Mouse (Mus musculus) urinary bladder, postnatal 10 days (tissue): Measurements from ENCODE around the gene Sidt2.

Experiments used
- DNase-seq: peaks from one replicate; pipeline ENCODE4 v3.0.0; 2022; ENCODE audit warnings: low spot score

Sidt2 gene

DNA sequence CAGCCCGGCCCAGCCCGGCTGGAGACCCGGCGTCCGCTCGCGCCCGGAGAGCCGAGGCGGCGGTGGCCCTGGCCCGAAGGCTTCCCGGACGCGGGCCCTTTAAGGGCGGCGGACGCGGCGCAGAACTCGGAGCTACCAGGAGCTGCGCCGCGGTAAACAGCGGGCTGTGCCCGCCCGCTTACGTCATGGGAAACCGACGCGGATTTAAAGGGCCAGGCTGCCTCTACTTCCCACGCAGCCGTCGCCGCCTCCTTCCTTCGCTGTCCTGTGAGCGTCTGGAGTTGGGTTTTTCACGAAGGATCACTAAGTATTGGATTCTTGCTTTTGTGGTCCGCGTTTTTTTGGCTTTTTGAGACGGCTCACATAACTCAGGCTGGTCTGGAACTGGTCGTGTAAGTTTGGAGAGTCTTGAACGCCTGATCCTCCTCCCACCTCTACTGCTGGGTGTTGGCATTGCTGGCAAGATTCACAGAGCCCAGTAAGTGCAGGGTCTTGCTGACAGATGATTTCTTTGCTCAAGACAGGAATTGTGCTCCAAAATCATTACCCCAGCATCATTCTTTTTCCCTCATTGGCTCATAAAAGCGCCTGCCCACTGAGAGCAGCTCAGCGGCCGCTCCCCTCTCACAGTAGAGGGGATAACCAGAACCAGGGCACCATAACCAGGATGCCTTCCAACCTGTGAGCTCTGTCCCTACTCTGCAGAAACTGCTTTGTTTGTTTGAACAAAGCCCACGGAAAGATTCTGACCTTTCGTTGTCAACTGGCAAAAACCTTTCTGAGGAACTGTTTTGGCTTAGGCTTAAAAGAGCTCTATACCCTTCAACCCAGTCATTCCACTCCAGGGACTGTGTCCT is at the start of gene Sidt2:
Sidt2 (minus strand) TSS at position 152 of the 857 bp plus-strand sequence.
- DNase-seq: peak; percentile 61

DNA sequence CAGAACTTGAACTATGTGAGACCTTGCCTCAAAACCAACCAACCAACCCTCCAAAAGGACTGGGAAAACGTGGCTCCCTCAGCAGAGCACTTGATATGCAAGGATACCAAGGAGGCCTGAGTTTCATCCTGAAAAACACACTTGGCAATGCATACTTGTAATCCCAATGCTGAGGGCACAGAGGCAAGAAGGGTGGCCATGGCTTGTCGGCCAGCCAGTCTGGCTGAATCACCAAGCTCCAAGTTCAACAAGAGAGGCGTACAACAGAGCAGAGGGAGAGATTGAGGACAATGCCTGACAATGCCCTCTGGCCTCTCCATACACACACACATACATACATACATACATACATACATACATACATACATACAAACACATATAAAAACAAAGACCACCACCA is 49.5 kb upstream of the Sidt2 start:
- no peak for DNase-seq

DNA sequence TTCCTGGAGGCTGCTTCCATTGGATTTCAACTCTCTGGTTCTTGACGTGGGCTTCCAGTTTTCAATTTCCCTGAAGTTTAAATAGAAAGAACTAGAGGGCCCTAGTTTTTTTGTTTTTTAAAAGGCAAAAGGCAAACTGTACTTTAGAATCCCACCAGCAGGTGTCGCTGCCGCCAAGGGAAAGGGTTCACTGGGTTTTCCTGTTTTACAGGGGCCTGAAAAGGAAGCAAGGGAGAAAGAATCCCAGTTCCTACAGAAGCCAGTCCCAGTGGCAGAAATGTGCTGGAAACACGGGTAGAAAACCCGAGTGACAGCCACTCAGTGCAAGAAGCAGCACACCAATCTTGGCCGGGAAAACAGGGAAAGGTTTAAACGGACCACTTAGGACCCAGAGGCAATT is 48.7 kb upstream of the Sidt2 start:
- peak; percentile 64 for DNase-seq

DNA sequence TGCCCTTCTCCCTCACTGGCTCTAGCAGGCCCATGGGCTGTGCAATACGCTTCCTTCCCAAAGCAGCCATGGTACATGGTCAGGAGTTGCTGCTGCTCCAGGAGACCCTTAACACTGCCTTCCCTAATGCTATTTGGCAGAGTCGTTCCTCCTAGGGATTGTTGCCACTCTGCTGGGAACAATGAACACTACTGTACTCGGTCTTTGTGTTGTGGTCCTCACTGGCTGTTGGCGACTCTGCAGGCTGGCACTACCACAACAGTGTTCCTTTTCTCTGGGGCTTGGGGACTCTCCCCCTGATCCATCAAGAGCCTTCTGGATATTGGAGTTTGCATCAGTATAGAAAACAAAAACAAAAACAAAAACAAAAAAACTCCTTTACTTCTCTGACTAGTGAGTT is 44.0 kb upstream of the Sidt2 start:
- no peak for DNase-seq

DNA sequence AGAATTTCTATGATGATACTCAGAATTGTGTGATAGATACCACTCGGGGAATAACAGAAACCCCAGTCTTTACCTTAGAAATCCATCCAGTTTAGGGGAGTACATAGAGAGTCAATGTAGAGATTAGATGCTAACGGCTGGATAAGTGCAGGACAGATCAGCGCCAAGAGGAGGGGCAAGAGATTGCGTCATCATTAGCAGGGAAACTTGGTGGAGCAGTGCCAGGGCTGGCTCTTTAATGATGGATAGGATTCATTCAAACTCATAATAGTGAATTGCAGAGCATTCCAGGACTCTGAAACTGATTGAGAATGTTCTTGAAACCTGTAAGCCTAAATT is 30.1 kb upstream of the Sidt2 start:
- no peak for DNase-seq

DNA sequence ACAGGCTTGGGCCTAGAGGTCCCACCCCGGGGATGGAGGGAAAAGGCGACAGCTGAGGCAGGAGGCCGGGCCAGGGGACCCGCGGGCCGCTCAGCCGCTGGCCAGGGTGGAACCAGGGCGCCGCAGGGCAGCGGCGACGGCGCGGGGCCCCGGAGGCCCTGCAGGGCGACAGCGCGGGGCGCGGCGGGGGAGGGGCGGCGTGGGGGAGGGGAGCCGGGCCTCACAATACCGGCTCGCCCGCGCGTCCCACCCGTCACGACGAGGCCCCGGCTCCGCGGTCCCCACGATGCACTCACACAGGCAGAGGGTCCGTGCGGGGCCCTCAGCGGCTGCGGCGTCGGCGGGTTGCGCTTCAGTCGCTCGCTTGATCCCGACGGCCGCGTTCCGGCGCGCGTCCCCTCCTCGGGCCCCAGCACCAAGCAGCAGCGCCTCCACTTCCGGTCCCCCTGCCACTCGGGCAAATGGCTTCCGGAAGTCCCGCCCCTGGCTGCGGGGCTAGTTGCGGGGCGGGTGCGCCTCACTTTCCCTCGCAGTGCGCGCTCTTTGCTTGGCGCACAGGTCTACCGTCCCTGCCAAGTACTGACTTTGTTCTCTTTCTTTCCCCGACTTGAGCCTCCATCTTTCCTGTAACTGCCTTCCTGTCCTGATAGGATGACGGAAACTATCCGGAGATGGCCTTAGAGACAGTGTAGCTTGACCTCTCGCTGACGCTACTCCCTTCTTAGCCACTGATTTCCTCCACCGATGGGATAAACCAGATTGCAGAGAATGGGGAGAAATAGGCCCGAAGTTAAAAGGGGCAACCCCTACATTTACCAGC is 29.6 kb upstream of the Sidt2 start:
- DNase-seq: peak; percentile 48

DNA sequence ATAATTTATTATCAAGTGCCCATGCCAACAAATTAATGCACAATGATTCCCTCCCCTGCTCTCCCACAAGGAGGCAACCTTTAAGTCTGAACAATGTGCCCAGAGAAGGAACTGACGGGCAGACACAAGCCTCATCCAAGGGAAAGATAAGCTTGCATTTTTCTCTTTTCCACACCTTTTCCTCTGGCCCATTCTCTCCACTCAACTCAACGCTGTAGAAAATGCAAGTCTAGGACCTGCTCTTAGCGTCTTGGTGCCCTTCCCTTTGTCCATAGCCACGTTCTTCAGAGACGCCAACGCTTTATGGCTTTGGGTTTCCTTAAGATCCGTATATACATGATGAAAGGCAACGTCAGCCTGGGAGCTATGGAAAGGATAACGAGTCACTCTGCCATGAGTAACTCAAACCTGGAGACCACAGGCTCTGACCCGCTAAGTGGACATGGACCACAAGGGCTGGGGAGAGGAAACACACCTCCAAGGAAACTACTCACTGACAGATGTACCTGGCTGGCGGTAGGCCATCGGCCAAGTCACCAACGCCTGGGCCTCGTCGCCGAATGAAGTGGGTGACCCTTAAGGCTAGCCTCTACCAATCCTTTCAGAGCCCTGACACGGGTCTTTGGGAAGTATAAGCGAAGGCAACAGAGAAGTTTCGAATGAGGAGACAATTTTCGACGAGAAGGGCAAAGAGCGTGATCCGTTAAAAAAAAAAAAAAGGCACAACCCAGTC is 28.8 kb upstream of the Sidt2 start:
- DNase-seq: no peak

DNA sequence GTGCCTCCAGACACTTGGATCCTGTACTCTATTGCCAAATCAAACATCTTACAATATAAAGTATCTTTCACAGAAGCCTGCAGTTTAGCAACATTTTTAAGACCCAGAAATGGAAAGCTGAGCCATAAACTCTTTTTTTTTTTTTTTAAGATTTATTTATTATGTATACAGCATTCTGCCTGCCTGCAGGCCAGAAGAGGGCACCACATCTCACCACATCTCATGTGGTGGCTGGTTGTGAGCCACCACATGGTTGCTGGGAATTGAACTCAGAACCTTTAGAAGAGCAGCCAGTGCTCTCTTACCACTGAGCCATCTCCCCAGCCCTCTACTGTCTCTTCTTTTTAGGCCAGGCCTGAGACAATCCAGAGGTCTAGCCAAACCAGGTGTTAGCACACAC is 26.3 kb upstream of the Sidt2 start:
- DNase-seq: no peak

DNA sequence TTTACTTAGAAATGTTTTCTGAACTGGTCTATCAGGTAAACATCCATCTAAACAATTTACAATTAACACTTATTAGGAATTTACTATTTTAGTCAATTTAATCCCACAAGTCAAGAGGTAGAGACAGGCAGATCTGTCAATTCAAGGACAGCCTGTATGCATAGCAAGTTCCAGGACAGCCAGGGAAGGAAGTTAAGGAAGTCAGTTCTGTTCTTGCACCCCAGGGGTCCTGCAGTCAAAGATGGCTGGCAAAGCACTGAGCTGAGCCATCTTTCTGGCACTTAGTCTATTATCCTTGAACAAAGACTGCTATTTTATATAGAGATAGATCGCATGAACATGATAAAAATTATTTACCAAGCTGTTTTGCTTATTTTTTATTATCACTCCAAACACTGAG is 25.6 kb upstream of the Sidt2 start:
- no peak for DNase-seq

DNA sequence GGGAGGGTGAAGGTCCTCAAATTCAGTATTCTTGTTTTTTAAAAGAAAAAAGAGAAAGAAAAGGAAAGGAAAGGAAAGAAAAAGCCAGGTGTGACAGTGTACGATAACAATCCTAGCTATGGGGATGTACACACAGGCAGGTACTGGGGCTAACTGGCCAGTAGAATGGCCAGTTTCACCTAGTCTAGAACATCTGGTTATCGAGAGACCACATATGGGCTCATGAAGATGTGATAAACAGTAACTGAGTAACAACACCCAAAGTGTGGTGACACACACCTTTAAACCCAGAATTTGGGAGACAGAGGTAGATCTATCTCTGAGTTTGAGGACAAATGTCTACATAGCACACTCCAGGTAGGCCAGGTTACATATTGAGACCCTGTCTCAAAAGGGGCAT is 24.7 kb upstream of the Sidt2 start:
- DNase-seq: no peak

DNA sequence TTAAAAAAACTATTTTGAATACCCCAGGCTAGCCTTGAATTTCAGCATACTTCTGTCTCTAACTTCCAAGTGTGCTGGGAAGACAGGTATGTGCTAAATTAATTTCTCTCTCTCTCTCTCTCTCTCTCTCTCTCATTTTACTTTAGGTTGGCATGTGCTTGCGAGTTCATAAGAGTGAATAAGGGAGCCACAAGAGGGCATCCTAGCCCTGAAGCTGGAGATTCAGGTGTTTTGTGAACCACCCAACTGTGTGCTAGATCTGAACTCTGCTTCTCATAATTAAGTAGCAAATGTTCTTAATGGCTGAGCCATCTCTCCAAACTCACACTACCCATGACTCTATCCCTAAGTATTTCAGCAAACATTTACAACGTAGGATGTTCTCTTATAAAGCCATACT is 21.8 kb upstream of the Sidt2 start:
- no peak for DNase-seq

DNA sequence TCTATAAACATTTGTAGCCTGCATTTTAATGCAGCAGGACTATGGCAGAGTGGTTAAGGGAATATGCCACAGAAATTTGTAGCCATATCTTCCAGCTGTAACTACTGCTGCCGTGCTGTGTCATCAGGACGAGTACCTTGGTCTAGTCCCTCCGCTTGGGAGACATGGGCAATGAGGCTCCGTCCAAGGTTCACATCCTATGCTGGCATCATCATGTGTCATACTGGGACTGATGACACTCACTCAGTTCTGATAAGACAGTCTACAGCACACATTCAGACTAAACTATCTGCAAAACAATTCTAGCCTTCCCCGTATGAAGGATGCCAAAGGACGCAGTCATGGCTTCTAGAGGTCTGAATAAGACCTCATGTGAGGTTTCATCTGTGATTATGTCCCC is 8.5 kb upstream of the Sidt2 start:
- no peak for DNase-seq

DNA sequence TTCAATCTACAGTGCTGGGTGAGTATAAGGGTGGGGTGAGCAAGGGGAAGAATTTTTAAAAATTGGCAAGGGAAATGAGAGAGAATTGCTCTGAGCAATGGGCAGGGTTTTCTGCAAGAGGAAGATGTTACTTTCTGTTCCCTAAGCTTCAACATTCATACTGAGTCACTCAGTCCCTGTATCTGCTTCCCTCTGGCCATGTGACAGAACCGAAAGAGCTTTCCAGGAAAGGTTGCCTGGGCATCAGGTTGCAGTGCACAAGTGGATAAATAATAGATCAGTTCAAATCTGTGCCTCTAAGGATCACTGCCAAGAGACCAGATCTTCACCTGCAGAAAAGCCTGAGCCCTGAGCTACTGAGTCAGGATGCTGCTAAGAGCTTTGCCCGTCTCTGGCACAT is 6.8 kb upstream of the Sidt2 start:
- no peak for DNase-seq

DNA sequence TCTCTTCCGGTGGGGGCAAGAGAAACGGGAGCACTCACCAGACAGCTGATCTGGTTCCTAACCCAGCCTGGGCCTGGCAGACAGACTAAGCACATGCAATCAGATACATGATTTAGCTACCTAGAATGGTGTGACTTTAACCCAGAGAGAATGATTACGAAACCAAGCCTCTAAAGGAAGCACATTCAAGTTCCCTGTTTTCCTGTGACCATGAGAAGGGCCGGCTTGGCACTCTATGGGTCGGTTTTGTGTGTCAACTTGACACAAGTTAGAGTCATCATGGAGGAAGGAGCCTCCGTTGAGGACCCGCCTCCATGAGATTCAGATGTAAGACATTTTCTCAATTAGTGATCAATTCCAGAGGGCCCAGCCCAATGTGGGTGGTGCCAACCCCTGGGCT is 4.6 kb upstream of the Sidt2 start:
- DNase-seq: no peak

DNA sequence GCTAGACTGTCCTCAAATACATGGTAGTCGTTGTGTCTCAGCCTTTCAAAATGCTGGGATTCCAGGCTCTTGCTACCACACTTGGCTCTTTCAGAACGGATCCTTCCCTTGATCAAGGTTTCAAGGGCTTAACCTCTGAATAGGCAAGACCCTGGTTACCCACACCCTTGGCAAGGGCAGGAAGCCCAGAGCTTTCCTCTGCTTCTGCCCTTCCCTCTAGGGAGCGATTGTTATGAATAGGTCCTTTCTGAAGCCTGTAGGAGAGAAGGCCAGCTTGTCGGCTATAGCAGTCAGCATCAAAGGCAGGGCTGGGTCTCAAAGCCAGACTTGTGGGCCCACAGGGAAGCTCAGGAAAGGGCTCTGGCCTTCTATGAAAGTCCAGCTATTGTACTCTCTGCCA is 3.8 kb upstream of the Sidt2 start:
- DNase-seq: no peak

DNA sequence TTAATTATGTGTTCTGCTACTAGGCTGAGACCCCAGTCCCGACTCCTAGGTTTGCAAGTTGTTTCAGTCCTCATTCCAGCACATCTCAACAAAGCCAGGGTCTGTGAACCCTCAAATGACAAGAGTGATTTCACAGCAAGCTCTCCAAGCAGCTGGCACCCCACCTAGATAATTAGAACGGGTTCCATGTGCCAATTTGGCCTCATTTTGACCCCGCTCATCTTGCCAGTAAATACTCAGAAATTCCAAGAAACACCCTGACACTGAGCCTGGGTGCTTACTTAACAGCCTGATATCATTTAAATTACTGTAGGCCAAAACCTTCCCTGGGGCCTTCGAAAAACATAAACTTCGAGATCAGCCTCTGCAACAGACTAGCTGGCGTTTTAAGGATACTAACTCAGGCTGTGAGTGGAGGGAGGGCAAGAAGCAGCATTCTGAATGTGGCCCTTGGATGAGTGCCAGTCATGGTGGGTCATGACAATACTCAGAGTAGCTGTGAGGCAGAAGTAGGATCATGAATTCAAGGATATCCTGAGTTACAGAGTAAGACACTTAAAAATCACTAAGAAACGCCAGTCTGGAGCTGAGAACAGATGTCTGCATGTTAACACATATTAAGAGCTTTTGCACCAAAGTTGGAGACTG is 3.1 kb upstream of the Sidt2 start:
- no peak for DNase-seq

DNA sequence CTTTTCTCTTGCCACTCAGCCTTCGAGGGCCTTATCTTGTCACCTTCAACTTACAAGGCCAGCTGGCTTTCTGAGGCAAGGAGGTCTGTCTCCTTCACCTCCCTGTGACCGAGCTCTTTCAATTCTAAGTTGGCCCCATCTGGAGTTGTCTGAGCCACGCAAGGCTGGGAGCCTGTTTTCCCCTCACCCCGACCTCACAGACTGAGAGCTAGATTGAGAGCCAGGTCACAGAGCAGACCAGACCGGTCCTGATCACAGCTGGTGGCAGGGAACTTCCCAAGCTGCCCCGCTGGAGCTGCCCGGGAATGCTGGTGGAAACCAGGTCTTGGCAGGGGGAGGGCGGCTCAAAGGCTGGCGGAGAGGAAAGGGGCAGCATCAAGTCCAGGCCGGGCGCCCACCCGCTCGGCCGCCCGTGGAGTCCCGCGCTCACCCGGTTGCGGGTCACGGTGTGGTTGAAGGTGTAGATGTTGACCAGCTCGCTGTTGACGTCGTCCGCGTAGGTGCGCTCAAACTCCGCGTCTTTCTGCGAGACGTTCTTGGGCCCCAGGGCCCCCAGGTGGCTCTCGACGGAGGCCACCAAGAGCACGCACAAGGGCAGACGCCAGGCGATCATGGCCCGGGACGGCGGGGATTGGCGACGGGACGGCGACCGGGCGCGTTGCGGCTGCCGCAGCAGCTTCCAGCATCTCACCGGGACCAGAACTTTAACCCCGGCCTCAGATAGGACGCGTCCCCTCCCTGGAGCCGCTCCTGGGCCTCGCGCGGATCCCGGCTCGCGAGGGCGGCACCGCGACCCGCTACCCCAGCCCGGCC is 558 bp downstream of the Sidt2 start:
- DNase-seq: no peak

DNA sequence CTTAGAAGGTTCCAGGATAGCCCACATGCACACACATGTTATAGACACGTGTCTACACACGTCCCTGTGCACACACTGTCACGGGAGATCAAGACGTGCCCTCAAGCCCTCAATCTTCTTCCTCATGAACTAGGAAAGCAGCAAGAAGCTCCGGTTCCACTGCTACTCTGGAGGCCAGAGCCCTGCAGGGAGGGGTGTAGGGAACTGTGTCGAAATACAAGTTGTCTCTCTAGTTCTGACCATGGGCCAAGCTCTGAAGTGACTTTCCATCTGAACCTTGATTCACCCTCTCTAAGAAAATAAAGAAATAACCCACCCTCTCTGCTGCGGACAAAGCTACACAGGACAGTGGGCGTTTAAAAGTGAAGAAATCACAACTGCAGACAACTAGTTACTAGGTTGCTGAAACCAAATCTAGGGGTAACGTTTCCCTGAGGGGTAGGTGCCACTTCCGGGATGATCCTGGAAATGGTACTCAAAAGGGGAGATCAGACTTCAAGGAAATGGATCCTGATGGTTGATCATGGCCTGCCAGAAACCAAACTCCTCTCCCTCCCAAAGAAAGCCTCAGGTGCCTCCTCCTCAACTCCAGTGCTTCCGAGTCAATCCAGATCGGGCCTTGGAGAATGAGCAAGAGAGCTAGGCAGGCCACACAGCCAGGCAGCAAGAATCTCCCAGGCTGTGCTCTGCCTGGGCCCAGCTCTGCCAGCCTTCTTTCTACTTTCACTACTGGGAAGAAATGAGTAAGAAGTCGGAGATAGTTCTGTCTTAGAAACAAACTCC is 1.4 kb downstream of the Sidt2 start:
- no peak for DNase-seq

DNA sequence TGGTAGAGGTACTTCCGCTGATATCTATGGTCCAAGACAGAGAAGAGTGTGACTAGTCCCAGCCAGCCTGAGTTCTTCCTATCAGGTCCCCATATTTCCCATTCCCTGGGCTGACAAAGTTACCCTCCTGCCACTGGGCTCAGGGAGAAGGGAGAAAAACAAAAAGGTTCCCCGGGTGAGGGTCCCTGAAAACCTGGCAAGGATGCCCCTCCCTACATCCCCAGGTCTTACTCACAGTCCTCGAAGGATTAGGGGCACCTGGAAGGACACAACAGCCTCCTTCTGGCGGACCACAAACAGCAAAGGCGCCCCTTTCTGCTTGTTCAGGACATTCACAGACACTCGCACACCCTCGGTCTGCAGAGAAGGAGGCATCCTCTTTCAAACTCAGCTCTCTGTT is 2.2 kb downstream of the Sidt2 start:
- DNase-seq: no peak

DNA sequence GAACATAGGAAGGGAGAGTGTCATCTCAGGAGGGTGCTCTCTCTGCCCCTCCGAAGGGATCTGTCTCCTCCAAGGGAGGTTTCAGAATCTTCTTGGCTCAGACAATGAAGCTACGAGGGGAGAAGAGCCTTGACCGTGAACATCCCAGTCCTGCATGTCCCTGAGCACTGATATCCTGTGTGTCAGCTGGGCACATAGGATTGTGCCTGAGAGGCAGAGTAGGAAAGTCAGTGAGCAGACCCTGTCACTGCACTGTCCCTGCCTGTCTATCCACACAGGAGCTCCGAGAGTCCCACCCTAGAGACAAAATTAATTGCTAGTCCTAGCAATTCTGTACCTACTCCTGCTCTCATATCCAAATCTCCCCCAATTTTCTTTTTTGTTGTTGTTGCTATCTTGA is 3.0 kb downstream of the Sidt2 start:
- no peak for DNase-seq

DNA sequence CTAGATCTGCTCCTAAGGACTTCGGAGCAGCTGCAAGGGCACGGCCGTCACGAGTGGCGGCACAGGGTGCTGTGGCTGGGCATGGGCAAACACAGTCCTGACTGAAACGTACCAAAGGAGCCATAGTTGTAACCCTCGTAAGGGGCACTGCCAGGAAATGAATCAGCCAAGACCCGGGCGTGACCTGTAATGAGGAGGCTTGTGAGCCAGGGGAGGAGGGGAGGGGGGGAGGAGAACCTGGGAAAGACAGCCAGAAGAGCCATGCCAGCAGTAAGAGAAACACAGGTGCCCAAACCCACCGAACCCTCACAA is 8.2 kb downstream of the Sidt2 start:
- no peak for DNase-seq
